Mouse (Mus musculus) stomach, embryonic 16.5 days (tissue): ENCODE data around the gene Pcdh7. TPM values are rescaled to one million over a fixed set of nuclear protein-coding genes. Genes with fewer than 3 reads are reported as not detected.

Source experiments
- ATAC-seq: fragments of 200-750 bp; cut with Nextera tagmentation; 2 replicates; pipeline ENCODE4 v1.8.0; 2017; ENCODE audit warnings: moderate number of reproducible peaks, moderate TSS enrichment; ENCODE audit not compliant: insufficient read depth, low FRiP score
- H3K27ac ChIP-seq: fragments of 300-500 bp; sonication (generic); 2 replicates; pipeline ENCODE4 v1.5.1; 2014; ENCODE audit warnings: low read length
- H3K27me3 ChIP-seq: fragments of 300-500 bp; sonication (generic); 2 replicates; pipeline ENCODE4 v1.6.1; 2014; ENCODE audit warnings: low read length, control low read depth, mixed read lengths; ENCODE audit not compliant: control insufficient read depth, insufficient read depth
- H3K36me3 ChIP-seq: fragments of 300-500 bp; sonication (generic); 2 replicates; pipeline ENCODE4 v1.6.1; 2014; ENCODE audit warnings: low read length; ENCODE audit not compliant: control insufficient read depth, insufficient read depth
- H3K4me1 ChIP-seq: fragments of 300-500 bp; sonication (generic); 2 replicates; pipeline ENCODE4 v1.6.1; 2014; ENCODE audit warnings: low read length, control low read depth, mixed read lengths; ENCODE audit not compliant: control insufficient read depth, insufficient read depth
- H3K4me2 ChIP-seq: fragments of 300-500 bp; sonication (generic); 2 replicates; pipeline ENCODE4 v1.6.1; 2014; ENCODE audit warnings: low read depth, low read length, mixed read lengths
- H3K4me3 ChIP-seq: fragments of 300-500 bp; sonication (generic); replicated peaks from 2 replicates; pipeline ENCODE4 v1.5.1; 2014; ENCODE audit warnings: mild to moderate bottlenecking, low read length
- H3K9ac ChIP-seq: fragments of 300-500 bp; sonication (generic); 2 replicates; pipeline ENCODE4 v1.6.1; 2014; ENCODE audit warnings: low read length
- H3K9me3 ChIP-seq: fragments of 300-500 bp; sonication (generic); replicated peaks from 2 replicates; pipeline ENCODE4 v1.6.1; 2016; ENCODE audit warnings: low read length, control low read depth; ENCODE audit not compliant: control insufficient read depth
- WGBS: fragments of 180-500 bp; shearing (Covaris S2); extraction: QIAGEN DNeasy Blood & Tissue Kit; methylation state at CpG from one replicate; pipeline ENCODE4 v1.1.7; 2014; 5-methylcytosine and 5-hydroxymethylcytosine counted together
- polyA plus RNA-seq: library from polyadenylated mRNA; unstranded; fragments of >200 nt; fragmentation: Nextera tagmentation; extraction: Ambion mirVana; gene quantifications from 2 replicates; pipeline ENCODE4 v1.2.1, GENCODE M21; 2015

Gene Pcdh7
- polyA plus RNA-seq, 1 experiment from 2014 or later, result 9.1 TPM

DNA sequence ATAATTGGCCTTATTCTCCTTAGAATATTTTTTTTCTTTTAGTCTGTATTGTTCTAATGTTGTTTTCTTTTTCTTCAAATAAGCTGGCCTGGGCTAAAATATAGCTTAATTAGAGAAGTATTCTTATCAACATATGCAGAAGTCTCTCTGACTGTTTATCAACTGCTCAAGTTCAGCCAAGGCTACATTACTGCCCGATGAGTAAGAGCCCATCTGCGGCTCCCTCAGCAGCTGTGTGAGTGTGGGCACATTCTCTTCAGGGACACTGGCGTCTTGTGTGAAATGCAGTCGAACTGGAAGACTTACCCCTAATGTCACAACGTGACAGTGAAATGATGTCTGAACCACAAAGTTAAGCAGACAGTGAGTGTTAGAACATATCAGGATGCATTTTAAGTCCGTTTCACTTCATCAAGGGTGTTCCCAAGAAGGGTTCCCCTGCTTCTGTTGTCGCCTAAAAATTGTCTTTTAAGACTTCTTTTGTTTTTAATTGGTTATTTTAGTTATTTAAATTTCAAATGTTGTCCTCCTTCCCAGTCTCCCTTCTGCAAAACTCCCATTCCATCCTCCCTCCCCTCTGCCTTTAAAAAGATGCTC lies 181.3 kb downstream of the Pcdh7 start:
- Histone ChIP-seq H3K9me3 (no peaks in the 10 kb centered on the region), H3K4me2 (no peak overlapping the region), H3K4me1 (no peaks in the 10 kb centered on the region), H3K27ac (no peak overlapping the region), H3K27me3 (no peaks in the 10 kb centered on the region), H3K36me3 (no peaks in the 10 kb centered on the region), H3K9ac (no peak overlapping the region), H3K4me3 (no peak overlapping the region)
- ATAC-seq, result no peak
- 71% methylated on average over 7 of the region's 7 CpGs for WGBS

DNA sequence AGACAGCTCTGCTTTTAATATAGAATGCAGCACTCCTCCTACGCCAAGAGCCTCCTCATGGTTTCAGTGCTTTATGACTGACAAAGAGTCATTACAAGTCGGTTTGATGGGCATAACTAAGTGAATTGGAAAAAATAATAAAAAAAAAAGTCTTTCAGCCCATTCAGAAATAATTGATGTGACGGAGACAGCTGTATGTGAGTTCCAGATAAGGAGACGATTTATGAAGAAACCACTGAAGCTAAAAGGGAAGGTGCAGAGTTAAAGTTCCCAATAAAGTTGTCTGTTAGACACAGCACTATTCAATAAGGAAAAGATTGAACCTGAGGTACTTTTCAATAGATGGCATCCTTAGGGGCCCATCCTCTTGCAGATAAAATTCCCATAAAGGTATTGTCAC lies 189.5 kb downstream of the Pcdh7 start:
- H3K4me2 ChIP-seq, result no peak overlapping the region
- no peak for ATAC-seq
- H3K36me3 ChIP-seq, result no peaks in the 10 kb centered on the region
- no peaks in the 10 kb centered on the region for H3K4me1 ChIP-seq
- 62% methylated on average over 4 of the region's 4 CpGs for WGBS
- no peak overlapping the region for H3K27ac ChIP-seq
- no peak overlapping the region for H3K4me3 ChIP-seq
- H3K9me3 ChIP-seq, result no peaks in the 10 kb centered on the region
- H3K9ac ChIP-seq, result no peak overlapping the region
- H3K27me3 ChIP-seq, result no peaks in the 10 kb centered on the region

DNA sequence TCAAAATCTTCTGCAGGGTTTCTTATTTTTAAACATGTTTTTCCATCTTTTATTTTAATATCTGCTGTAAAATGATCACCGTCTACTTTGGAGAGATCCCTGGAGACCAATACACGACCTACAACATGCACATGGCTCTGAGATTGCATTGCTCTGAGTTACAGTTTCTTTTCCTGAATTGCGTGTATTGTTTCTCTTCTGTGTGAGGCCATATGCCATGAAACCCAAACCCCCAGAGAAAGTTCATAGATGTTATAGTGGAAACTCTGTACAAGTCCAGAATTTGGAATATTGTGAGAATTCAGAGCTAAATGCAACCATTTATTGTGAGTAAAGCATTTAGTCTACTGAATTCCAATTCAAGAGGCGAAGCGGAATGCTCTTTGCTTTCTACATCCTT lies 203.4 kb downstream of the Pcdh7 start:
- H3K27me3 ChIP-seq, result no peaks in the 10 kb centered on the region
- H3K27ac ChIP-seq, result no peak overlapping the region
- 83% methylated on average over 5 of the region's 5 CpGs for WGBS
- H3K36me3 ChIP-seq, result no peaks in the 10 kb centered on the region
- ATAC-seq, result no peak
- H3K4me3 ChIP-seq, result no peak overlapping the region
- no peak overlapping the region for H3K4me2 ChIP-seq
- H3K4me1 ChIP-seq, result no peaks in the 10 kb centered on the region
- H3K9me3 ChIP-seq, result no peaks in the 10 kb centered on the region
- no peak overlapping the region for H3K9ac ChIP-seq

DNA sequence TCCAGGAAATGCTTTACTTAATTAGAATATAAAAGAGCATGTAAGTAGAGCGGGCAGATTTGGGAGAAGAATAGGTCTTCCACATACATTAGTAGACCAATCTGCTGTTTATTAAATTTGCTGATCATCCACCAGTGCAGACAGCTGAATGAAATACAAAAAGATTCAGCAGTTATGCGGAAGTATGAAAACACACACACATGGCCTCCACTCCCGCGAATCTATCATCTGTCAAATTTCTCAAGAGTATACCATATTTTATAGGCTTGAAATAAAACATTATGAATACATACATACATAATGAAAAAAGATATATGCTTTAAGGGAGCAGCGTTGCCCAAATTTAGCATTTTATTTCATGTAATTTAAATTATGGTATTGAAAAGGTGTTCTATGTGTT lies 213.6 kb downstream of the Pcdh7 start:
- no peaks in the 10 kb centered on the region for H3K27me3 ChIP-seq
- no peak overlapping the region for H3K9ac ChIP-seq
- no peaks in the 10 kb centered on the region for H3K9me3 ChIP-seq
- H3K4me3 ChIP-seq, result no peak overlapping the region
- no peak overlapping the region for H3K4me2 ChIP-seq
- no peaks in the 10 kb centered on the region for H3K36me3 ChIP-seq
- no peak overlapping the region for H3K27ac ChIP-seq
- no peaks in the 10 kb centered on the region for H3K4me1 ChIP-seq
- no peak for ATAC-seq
- 86% methylated on average over 5 of the region's 5 CpGs for whole genome bisulfite sequencing

DNA sequence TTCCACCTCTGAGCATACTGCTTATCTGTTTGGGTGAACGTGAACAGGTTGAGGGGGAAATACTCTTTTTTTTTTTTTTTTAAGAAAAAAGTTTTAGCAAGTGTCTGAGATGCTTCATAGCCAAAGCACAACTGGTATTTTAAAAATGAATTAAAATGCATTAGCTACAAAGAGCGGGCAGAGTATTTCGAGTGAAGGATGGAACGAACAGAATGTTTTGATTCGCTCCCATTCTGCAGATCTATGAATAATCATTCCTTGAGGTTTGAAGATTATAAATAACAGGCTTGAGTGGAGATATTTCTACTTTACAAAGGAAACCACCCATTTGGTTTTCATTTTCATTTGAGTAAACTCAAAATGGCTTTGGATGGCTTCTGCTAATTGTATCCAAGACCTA lies 214.0 kb downstream of the Pcdh7 start:
- whole genome bisulfite sequencing, result 90% methylated on average over 5 of the region's 5 CpGs
- no peaks in the 10 kb centered on the region for H3K36me3 ChIP-seq
- H3K4me3 ChIP-seq, result no peak overlapping the region
- no peaks in the 10 kb centered on the region for H3K4me1 ChIP-seq
- H3K9ac ChIP-seq, result no peak overlapping the region
- no peaks in the 10 kb centered on the region for H3K9me3 ChIP-seq
- H3K27me3 ChIP-seq, result no peaks in the 10 kb centered on the region
- ATAC-seq, result no peak
- no peak overlapping the region for H3K27ac ChIP-seq
- no peak overlapping the region for H3K4me2 ChIP-seq

DNA sequence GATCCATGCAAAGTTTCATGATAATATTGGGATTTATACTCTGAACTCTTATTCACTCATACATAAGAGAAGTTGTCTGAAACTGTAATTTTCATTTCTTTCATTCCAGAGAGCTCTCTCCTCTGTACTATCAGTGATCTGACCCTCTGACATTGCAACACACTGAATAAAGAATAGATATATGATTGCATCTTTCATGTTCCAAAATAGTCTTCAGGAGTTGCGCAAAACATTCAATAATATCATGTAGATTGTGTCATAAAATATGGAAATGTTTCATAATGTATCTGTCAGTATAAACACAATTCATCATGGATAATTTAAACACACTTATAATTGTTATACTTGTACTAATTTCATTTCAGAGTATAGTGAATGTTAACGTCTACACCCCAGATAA lies 216.9 kb downstream of the Pcdh7 start:
- Histone ChIP-seq H3K4me3 (no peak overlapping the region), H3K36me3 (no peaks in the 10 kb centered on the region), H3K9me3 (no peaks in the 10 kb centered on the region)

DNA sequence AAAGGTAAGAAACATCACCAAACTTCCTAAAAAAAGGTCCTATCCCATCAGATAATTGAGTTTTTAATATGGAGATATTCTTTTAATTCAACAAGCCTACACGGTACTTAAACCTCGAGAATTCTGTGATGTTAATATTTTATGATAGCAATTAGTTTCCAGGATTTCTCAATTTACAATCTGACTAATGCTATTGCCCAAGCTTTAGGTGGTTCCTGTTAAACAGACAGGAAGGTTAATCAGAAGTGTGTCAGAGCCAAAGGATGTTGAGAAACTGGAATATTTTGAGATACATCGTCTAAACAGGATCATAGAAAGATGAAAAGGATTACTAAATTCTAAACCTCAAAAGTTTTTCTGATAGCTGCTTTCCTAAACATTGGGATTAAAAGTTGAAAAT lies 222.7 kb downstream of the Pcdh7 start:
- WGBS, result 40% methylated on average over 3 of the region's 3 CpGs
- H3K27me3 ChIP-seq, result no peaks in the 10 kb centered on the region
- H3K4me3 ChIP-seq, result no peak overlapping the region
- no peaks in the 10 kb centered on the region for H3K4me1 ChIP-seq
- no peak overlapping the region for H3K9ac ChIP-seq
- H3K4me2 ChIP-seq, result no peak overlapping the region
- no peaks in the 10 kb centered on the region for H3K36me3 ChIP-seq
- H3K9me3 ChIP-seq, result no peaks in the 10 kb centered on the region
- no peak overlapping the region for H3K27ac ChIP-seq
- ATAC-seq, result no peak

More for the DNA sequence above, 216.9 kb downstream of the Pcdh7 start:
- no peak for ATAC-seq
- H3K4me1 ChIP-seq, result no peaks in the 10 kb centered on the region
- WGBS, result 73% methylated on average over 2 of the region's 2 CpGs
- no peak overlapping the region for H3K9ac ChIP-seq
- no peak overlapping the region for H3K4me2 ChIP-seq
- H3K27ac ChIP-seq, result no peak overlapping the region
- H3K27me3 ChIP-seq, result no peaks in the 10 kb centered on the region

DNA sequence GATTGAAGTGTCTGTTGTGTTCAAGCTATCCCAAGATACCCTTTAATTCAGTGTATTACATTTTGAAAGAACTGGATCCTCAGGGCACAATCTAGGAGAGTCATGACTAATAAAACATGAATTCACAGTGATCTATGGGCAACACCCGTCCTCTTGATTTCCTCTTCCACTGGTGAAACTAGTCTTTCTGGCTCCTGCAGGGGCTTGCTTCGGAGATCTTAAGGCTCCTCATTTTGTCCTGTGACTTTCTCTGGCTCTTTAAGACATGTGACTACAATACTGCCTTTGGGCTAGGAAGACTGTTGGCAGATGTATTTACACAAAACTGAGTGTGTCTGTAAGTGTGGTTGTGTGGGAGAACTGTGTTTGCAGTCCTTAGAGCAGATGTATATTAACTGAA lies 225.4 kb downstream of the Pcdh7 start:
- H3K27me3 ChIP-seq, result no peaks in the 10 kb centered on the region
- no peaks in the 10 kb centered on the region for H3K9me3 ChIP-seq
- no peak overlapping the region for H3K9ac ChIP-seq
- no peak overlapping the region for H3K4me2 ChIP-seq
- H3K4me1 ChIP-seq, result no peaks in the 10 kb centered on the region
- no peak overlapping the region for H3K27ac ChIP-seq
- no peaks in the 10 kb centered on the region for H3K36me3 ChIP-seq
- no peak overlapping the region for H3K4me3 ChIP-seq
- 62% methylated on average over 2 of the region's 2 CpGs for WGBS
- ATAC-seq, result no peak

DNA sequence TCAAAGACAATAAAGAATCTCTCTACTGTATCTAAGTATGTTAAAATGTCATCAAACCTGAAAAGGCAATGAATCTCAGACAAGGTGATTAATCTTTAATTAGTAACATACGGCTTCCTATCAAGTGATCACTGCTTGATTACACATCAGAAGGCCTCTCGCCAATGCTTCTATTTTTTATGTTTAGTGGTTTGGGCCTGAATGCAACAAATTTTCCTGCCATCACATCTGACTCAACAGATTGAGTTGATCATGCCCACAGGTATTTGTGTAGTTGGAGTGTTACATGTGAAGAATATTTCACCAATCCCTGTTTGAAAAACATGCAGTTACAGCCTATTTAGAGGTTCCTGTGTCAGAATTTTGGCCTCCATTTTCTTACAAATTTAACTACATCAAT lies 225.8 kb downstream of the Pcdh7 start:
- Histone ChIP-seq H3K36me3 (no peaks in the 10 kb centered on the region), H3K9me3 (no peaks in the 10 kb centered on the region), H3K4me3 (no peak overlapping the region), H3K27me3 (no peaks in the 10 kb centered on the region), H3K27ac (no peak overlapping the region), H3K4me2 (no peak overlapping the region), H3K9ac (no peak overlapping the region), H3K4me1 (no peaks in the 10 kb centered on the region)
- no peak for ATAC-seq
- 74% methylated on average over 2 of the region's 2 CpGs for WGBS

DNA sequence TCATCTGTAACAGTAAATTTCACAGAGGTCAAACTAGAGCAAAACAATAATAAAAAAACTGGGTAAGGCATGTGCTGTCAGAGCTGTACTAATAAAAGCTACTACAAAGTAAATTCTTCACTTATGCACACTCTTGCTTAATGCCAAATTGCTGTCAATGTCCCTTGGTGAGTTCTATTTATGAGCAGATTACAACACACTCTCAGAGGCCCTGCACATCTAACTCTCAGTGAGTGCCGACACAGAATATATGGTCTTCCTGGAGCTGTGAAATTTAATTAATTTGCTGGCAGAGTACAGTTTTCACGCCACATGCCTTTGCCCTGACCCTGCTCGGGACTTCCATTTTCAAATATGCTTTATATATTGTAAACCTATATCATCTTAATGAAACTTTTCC lies 227.7 kb downstream of the Pcdh7 start:
- Histone ChIP-seq H3K9me3 (no peaks in the 10 kb centered on the region), H3K36me3 (no peaks in the 10 kb centered on the region), H3K9ac (no peak overlapping the region), H3K27ac (no peak overlapping the region), H3K27me3 (no peaks in the 10 kb centered on the region), H3K4me2 (no peak overlapping the region), H3K4me1 (no peaks in the 10 kb centered on the region), H3K4me3 (no peak overlapping the region)
- 60% methylated on average over 3 of the region's 3 CpGs for WGBS
- no peak for ATAC-seq
